Mouse (Mus musculus): ENCODE measurements around the gene Nxpe3.
"Not testable (repeated sequence)": the region's sequence is repeated elsewhere in the genome, so short reads cannot be mapped to it uniquely, and the experiment has no call there.

Nxpe3 gene

GRCm38 (mm10) chr16:55890346-55891136, 4.5 kb downstream of the Nxpe3 start:
- DNase-seq (ENCODE audit: low read depth, low spot score): peak; percentile 51

- peak; percentile 35 for DNase-seq (ENCODE audit: low read depth, low spot score)
Observed at GRCm38 (mm10) chr16:55889451-55889850, 5.6 kb downstream of the Nxpe3 start.

- no peak for DNase-seq (ENCODE audit: low read depth, low spot score)
Observed at GRCm38 (mm10) chr16:55888584-55888960, 6.5 kb downstream of the Nxpe3 start.

GRCm38 (mm10) chr16:55887814-55888583, 7.1 kb downstream of the Nxpe3 start:
- peak; percentile 71 for DNase-seq (ENCODE audit: low read depth, low spot score)

DNA sequence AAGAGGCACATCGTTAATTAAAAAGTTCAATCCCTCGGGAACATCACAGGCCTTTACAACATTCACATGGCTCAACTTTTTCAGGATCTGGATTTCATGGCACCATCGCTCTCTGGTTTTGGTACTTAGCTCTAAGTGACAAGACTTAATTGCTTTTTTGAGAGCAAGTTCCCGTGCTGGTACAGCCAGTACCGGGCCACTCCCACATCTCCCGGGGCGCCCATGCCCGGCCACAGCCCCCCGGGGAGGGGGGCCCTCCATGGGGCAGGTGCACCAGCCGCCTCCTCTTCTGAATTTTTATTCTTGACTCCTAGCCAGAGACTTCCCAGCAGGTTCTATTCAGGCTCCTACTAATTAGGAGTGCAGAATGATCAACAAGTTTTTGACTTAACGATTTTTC, 10.8 kb downstream of the Nxpe3 start:
- DNase-seq (ENCODE audit: low read depth, low spot score): no peak

DNA sequence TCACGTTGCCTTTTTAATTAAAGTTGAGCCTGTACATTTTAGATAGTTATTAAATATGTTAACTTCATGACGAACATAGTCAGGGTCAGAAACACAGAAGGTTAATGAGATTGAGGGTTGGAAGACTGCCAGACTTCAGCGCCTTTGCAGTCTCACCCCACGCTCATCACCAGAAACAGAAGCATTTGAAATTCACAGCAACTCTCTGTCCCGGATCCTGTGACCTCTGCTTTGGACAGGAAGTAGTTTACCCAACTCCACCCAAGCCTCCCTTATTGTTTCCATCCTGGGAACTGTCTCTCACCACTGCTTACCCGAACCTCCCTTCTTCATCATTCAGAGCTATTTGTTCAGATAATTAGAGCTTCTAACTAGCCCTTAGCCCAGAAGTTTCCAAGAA, 19.1 kb downstream of the Nxpe3 start:
- no peak for DNase-seq (ENCODE audit: low read depth, low spot score)

DNA sequence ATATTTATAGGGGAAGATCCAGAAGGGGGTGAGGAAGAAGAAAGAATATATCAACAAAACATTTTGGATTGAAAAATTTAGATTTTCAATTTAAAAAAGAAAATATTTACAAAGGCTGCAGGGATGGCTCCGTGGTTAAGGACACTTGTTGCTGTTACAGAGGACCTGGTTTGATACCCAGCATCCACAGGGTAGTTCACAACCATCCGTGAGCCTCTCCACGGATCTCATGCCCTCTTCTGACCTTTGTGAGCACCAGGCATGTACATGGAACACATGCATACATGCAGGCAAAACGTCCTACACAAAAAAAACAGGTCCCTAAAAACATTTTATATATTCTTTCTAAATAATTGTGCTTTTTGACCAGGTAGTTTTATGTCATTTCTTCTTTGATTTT, 31.3 kb downstream of the Nxpe3 start:
- DNase-seq (ENCODE audit: low read depth, low spot score): no peak

DNA sequence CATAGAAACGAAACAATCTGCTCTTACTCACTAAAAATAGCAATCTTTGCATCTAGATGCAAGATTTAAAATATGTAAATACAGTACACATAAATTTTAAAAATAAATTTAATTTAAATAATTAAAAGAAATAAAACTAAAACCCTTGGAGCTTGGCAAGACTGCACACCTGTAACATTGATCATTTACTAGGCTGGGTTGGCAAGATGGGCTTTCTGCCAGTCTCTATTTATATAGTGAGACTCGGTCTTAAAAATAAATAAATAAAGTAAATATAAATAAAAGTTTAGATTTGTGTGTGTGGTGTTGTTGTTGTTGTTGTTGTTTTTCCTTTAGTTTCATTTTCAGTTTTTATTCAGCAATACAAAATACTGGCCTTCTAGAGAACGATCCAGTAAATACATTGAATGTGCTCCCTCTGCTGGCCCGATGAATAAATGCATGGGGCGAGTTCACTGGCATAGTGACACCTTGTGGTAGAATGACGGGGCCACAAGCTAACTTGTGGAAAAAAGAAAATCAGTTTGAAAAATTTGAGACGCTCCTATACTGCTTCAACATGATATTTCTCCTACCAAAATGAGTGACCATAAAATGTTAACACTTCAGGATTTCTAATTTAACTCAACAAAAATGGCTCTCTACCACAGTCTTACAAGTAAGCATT, 31.8 kb downstream of the Nxpe3 start:
- peak; percentile 80 for DNase-seq (ENCODE audit: low read depth, low spot score)

GRCm38 (mm10) chr16:55861104-55861503, 34.0 kb downstream of the Nxpe3 start:
- DNase-seq (ENCODE audit: low read depth, low spot score): no peak

GRCm38 (mm10) chr16:55859421-55859820, 35.7 kb downstream of the Nxpe3 start:
- not testable (repeated sequence) for DNase-seq (ENCODE audit: low read depth, low spot score)

DNA sequence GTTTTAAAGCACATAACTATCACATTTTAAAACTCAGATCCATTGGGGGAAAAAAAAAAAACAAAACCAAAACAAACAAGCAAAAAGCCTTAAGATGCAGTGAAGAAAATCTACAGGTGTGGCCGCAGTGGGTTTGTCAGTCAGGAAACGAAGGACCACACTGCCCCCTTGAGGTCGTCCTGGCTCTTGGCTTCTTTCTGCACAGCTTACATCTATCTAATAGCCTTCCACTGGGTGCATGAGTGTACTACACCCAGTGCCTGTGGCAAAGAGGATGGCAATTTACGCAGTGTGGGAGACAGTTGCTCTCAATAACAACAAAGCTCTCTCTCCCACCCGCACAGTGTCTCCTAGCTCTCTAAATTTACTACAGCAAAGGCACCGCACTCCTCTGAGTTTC, 36.6 kb downstream of the Nxpe3 start:
- DNase-seq (ENCODE audit: low read depth, low spot score): peak; percentile 79

- peak; percentile 83 for DNase-seq (ENCODE audit: low read depth, low spot score)
Observed at GRCm38 (mm10) chr16:55852943-55853727, 42.0 kb downstream of the Nxpe3 start.

DNA sequence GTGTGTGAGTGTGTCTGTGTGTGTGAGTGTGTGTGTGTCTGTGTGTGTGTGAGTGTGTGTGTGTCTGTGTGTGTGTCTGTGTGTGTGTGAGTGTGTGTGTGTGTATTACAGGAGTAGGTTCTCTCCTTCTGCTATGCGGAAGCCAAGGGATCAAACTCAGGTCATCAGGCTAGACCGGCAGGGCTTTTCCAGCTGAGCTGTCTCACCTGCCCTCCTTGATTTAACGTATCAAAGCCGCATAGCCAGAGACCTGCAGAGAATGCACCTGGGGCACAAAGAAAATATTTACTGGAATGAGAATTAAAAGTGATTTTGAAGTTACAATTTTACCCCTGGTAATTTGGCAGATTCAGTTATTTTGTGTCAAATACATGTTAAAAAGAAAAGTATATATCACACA, 42.6 kb downstream of the Nxpe3 start:
- DNase-seq (ENCODE audit: low read depth, low spot score): no peak

- no peak for DNase-seq (ENCODE audit: low read depth, low spot score)
Observed at GRCm38 (mm10) chr16:55850485-55850884, 44.6 kb downstream of the Nxpe3 start.

DNA sequence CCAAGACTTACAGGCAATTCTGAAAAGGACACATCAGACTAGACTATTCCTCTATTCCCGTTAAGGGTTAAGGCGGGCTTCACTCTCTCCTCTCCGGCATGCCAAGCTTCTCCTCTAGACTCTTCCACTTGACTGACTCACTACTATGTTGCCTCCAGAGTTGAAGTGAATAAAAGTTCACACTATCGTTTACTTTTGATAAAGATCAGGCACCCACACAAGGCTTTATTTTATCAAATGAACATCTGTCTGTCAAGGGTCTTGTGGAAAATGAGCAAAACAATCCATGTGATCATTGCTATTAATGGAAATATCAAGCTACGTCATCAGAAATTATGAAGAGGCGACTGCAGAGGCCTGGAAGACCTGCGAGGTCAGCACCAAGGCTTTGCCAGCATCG, 47.4 kb downstream of the Nxpe3 start:
- peak; percentile 16 for DNase-seq (ENCODE audit: low read depth, low spot score)

- no peak for DNase-seq (ENCODE audit: low read depth, low spot score)
Observed at GRCm38 (mm10) chr16:55844847-55845246, 50.2 kb downstream of the Nxpe3 start.

- no peak for DNase-seq (ENCODE audit: low read depth, low spot score)
Observed at GRCm38 (mm10) chr16:55843919-55844318, 51.2 kb downstream of the Nxpe3 start.

DNA sequence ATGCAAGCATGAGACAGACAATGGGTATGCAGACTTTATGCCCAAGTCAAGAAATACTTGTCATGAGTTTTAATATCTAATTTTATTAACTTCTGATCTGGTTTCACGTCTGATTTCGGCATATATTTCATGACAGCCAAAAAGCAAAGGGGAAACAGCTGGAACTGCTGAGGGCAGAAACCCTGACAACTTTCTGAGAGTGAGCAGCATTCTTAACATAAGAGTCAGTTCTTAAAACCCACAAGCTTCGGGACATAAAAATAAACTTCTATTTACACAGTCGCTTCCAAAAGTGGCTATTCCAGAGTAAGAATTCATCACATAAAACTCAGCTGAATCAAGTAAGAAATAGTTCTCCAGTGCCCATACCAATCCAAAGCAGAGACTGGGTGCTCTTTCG, 52.0 kb downstream of the Nxpe3 start:
- no peak for DNase-seq (ENCODE audit: low read depth, low spot score)

DNA sequence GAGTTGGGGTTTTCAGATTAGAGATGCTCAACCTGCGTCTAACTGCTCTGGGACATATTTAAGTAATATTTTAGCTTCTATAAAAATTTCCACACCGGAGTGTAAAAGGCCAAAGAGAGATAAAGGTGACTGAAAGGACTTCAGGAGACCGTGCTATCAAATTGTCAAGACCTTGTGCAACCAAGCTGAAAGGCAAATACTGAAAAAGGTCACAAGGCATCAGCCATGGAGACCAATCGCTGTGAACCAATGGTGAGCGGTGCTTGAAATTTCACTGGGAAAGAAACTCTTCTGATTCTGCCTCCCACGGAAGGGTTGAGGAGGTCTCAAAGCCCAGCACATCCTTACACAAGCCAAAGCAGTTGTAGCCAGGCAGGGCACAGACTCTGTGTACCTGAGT, 53.6 kb downstream of the Nxpe3 start:
- DNase-seq (ENCODE audit: low read depth, low spot score): no peak

DNA sequence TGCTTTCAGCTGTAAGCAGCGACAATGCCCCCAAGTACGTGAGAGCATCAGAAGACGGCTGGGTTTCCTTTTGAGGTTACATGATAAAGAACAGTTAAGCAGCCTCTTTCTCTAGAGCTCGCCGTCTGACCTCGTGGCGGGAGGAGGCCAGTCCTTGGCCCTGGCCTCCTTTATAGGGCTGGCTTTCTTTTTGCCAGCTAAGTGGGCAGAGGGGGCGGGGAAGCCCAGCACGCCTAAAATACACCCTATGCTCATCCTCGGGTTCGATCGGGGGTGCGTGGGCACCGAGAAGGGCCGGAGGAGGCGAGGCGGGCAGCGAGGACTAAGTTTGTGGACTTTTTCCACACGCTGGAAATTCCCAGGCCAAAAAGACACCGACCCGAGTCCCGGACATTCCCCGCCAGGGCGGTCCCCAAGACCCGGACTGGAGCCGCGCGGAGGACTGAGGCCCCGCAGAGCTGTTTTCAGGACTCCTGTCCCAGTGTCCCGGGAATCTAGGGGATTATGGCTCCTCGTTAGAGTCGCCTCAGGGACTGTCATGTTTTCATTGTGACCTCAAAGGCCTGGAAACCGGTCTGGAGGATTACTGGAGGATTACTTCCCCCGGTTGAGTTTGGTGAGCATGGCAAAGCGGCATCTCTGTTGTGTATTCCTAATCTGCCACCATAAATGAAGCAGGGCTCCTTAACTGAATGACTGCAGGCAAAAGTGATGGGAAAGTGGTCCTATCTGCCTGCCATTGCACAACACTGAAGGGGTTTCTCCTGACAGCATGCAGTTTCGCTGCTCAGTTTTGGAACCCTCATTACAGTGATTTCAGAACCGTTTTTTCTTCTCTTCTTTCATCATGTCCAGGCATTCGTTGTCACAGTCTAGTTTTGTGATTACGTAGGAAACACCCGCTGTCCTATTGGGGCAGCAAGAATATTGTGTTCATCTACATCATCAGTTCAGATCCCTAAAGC, 56.3 kb downstream of the Nxpe3 start, which contains the start of gene Nfkbiz:
TSS of gene Nfkbiz (minus strand) at position 390 of the 965 bp plus-strand sequence.
- DNase-seq (ENCODE audit: low read depth, low spot score): peak; percentile 80
